Mouse (Mus musculus): ENCODE measurements around the gene Vps13a. TPM values are rescaled to one million over a fixed set of nuclear protein-coding genes. Genes with fewer than 3 reads are reported as not detected.

Vps13a gene
- total and polyA plus RNA-seq, 2 experiments from 2014 or later = 5.9 to 6.6 TPM

DNA sequence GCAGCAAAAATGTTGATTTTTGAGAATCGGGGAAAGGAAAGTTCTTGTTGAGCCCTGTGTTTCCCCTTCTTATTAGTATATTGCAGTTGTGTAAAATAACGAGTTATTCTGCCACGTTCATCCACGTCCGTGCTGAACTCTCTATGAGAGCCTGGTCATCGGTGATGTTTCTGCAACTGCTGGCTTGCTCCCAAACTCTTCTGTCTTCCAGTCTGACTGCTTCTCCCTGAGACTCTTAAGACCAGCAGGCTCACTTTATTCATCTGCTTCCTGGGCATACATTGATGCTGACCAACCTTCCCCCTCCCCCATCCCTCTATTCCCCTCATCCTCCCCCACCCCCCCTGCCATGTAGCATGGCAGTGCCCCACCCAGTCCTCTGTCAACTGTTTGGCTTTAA lies 183.5 kb downstream of the Vps13a start:
- H3K9me3 ChIP-seq (replicated peaks; ENCODE audit: control insufficient read depth, low read length) = no peaks in the 10 kb centered on the region
- no peaks in the 10 kb centered on the region for H3K4me1 ChIP-seq (ENCODE audit: control insufficient read depth, insufficient read depth)
- H3K9ac ChIP-seq (replicated peaks; ENCODE audit: low read depth, low read length) = no peak overlapping the region
- no peak overlapping the region for H3K27ac ChIP-seq (ENCODE audit: low read depth)
- 81% methylated on average over 6 of the region's 6 CpGs for WGBS
- no peak overlapping the region for H3K4me2 ChIP-seq (ENCODE audit: low read depth, low read length)
- 0 out of 2 replicates have a peak, but pooled peaks cover 4% of the 10 kb centered on the region for H3K27me3 ChIP-seq (ENCODE audit: control insufficient read depth, insufficient read depth, low read length)
- no peak for TF ChIP-seq CTCF (IDR thresholded peaks at IDR 0.05; ENCODE audit: low read depth)
- no peak for TF ChIP-seq EP300 (IDR thresholded peaks at IDR 0.05; ENCODE audit: low read depth)
- DNase-seq (ENCODE audit: low spot score) (no peak), ATAC-seq (ENCODE audit: insufficient read depth, low read depth) (no peak)
- no peak overlapping the region for H3K4me3 ChIP-seq (ENCODE audit: low read depth, low read length)
- no peaks in the 10 kb centered on the region for H3K36me3 ChIP-seq (replicated peaks; ENCODE audit: control insufficient read depth, insufficient read depth, low read length)

DNA sequence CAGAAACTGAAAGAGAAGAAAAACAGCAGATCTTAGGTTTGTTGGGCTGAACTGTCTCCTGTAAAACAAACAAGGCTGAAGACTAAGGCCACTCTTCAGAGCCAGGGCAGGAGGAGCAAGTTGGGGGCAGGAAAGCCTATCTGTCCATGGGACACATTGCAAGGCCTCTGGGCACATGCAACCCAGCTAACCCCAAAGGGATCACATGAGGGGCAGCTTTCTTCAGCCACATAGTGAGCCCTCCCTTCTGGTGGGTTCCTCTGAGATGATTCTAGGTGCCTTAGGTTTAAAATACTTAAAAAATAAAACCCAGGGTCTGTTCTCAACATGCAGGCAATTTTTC lies 186.8 kb downstream of the Vps13a start:
- Histone ChIP-seq H3K4me3 (ENCODE audit: low read depth, low read length) (no peak overlapping the region), H3K36me3 (replicated peaks; ENCODE audit: control insufficient read depth, insufficient read depth, low read length) (no peaks in the 10 kb centered on the region), H3K27me3 (ENCODE audit: control insufficient read depth, insufficient read depth, low read length) (0 out of 2 replicates have a peak, but pooled peaks cover 4% of the 10 kb centered on the region), H3K4me2 (ENCODE audit: low read depth, low read length) (no peak overlapping the region), H3K9me3 (replicated peaks; ENCODE audit: control insufficient read depth, low read length) (no peaks in the 10 kb centered on the region), H3K9ac (replicated peaks; ENCODE audit: low read depth, low read length) (no peak overlapping the region), H3K4me1 (ENCODE audit: control insufficient read depth, insufficient read depth) (no peaks in the 10 kb centered on the region), H3K27ac (ENCODE audit: low read depth) (no peak overlapping the region)
- TF ChIP-seq CTCF (IDR thresholded peaks at IDR 0.05; ENCODE audit: low read depth) (no peak), EP300 (IDR thresholded peaks at IDR 0.05; ENCODE audit: low read depth) (no peak)
- ATAC-seq (ENCODE audit: insufficient read depth, low read depth) = no peak
- no peak for DNase-seq (ENCODE audit: low spot score)

DNA sequence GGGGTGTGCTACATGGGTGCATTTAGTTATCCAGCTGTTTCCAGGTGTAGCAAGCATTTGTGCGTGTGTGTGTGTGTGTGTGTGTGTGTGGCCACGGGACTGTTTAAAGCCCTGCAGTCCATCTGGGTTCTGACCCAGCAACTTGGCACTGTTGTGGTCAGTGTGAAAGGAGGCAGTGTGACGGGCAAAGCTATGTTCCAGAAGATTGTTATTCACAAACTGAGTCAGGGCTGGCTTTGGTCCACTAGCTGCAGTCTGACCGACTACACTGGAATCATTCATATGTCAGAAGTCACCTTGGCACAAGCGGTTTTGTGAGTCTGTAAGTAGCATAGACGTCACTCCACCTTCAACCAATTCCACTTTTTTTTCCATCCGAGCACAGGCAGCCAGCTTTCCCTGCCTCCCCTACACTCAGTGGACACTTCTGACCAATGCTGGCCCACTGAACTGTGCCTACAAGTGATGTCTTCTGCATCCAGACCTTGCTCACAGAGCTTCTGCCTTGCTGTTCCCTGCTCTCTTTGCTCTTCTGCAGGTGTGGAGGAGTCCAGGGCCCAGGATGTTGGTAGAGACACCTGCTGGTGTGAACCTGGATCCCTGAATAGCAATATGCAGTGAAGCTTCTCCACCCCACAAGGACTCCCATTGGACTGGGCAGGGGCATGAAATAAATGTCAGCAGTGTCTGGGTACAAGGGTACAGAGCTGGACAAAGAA lies 187.3 kb downstream of the Vps13a start:
- TF ChIP-seq CTCF (IDR thresholded peaks at IDR 0.05; ENCODE audit: low read depth) = no peak
- TF ChIP-seq EP300 (IDR thresholded peaks at IDR 0.05; ENCODE audit: low read depth) = no peak
- no peaks in the 10 kb centered on the region for H3K36me3 ChIP-seq (replicated peaks; ENCODE audit: control insufficient read depth, insufficient read depth, low read length)

DNA sequence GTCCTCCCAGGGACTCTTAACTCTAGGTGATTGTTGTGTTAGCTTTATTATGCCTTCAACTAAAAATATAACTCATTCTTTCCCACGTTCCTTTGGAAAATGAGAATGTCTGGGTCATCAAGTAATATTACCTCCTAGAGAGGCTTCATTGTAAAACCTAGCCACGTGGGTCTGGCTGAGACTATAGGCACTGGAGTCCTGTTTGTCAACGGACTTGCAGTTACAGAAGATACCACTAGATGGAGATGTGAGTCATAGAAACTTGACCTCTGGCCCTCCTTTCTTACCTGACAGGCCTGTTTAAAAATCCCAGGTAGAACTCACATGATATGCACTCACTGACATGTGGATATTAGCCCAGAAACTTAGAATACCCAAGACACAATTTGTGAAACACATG lies 195.4 kb downstream of the Vps13a start:
- ATAC-seq (ENCODE audit: insufficient read depth, low read depth) = no peak
- no peaks in the 10 kb centered on the region for H3K27me3 ChIP-seq (ENCODE audit: control insufficient read depth, insufficient read depth, low read length)
- WGBS = 12% methylated on average over 3 of the region's 3 CpGs

More for the DNA sequence above, 187.3 kb downstream of the Vps13a start:
- H3K9ac ChIP-seq (replicated peaks; ENCODE audit: low read depth, low read length) = no peak overlapping the region
- H3K9me3 ChIP-seq (replicated peaks; ENCODE audit: control insufficient read depth, low read length) = no peaks in the 10 kb centered on the region
- no peak overlapping the region for H3K27ac ChIP-seq (ENCODE audit: low read depth)
- no peak for DNase-seq (ENCODE audit: low spot score)
- WGBS = 75% methylated on average over 7 of the region's 7 CpGs
- H3K4me3 ChIP-seq (ENCODE audit: low read depth, low read length) = no peak overlapping the region
- H3K4me1 ChIP-seq (ENCODE audit: control insufficient read depth, insufficient read depth) = no peaks in the 10 kb centered on the region
- ATAC-seq (ENCODE audit: insufficient read depth, low read depth) = no peak
- 0 out of 2 replicates have a peak, but pooled peaks cover under 1% of the 10 kb centered on the region for H3K27me3 ChIP-seq (ENCODE audit: control insufficient read depth, insufficient read depth, low read length)
- H3K4me2 ChIP-seq (ENCODE audit: low read depth, low read length) = no peak overlapping the region

DNA sequence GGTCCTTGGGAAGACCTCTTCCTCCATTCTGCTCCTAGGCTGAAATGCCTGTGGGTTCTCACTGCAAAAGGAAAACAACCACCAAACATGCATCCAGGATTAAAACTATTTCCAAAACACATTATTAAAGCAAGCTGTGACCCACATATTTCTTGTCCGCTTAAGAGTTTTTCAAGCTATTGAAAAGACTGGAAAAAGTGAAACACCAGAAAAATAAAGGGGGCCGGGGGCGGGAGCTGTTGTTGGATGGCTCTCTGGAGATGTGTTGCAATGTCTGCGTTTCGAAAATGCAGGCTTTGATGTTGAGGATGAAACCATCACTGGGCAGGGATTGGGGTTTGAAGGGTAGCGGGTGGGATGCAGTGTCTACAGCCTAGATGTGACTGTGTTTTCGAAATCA lies 196.2 kb downstream of the Vps13a start:
- ATAC-seq (ENCODE audit: insufficient read depth, low read depth) (no peak), DNase-seq (ENCODE audit: low spot score) (no peak)
- Histone ChIP-seq H3K4me3 (ENCODE audit: low read depth, low read length) (no peak overlapping the region), H3K27ac (ENCODE audit: low read depth) (no peak overlapping the region), H3K36me3 (replicated peaks; ENCODE audit: control insufficient read depth, insufficient read depth, low read length) (no peaks in the 10 kb centered on the region), H3K4me1 (ENCODE audit: control insufficient read depth, insufficient read depth) (no peaks in the 10 kb centered on the region), H3K9me3 (replicated peaks; ENCODE audit: control insufficient read depth, low read length) (0 out of 2 replicates have a peak, but pooled peaks cover 6% of the 10 kb centered on the region), H3K4me2 (ENCODE audit: low read depth, low read length) (no peak overlapping the region), H3K9ac (replicated peaks; ENCODE audit: low read depth, low read length) (no peak overlapping the region), H3K27me3 (ENCODE audit: control insufficient read depth, insufficient read depth, low read length) (no peaks in the 10 kb centered on the region)
- 83% methylated on average over 7 of the region's 7 CpGs for WGBS
- no peak for TF ChIP-seq CTCF (IDR thresholded peaks at IDR 0.05; ENCODE audit: low read depth)
- TF ChIP-seq EP300 (IDR thresholded peaks at IDR 0.05; ENCODE audit: low read depth) = no peak

More for the DNA sequence above, 195.4 kb downstream of the Vps13a start:
- 0 out of 2 replicates have a peak, but pooled peaks cover 6% of the 10 kb centered on the region for H3K9me3 ChIP-seq (replicated peaks; ENCODE audit: control insufficient read depth, low read length)
- H3K4me1 ChIP-seq (ENCODE audit: control insufficient read depth, insufficient read depth) = no peaks in the 10 kb centered on the region
- DNase-seq (ENCODE audit: low spot score) = peak; percentile 25
- H3K27ac ChIP-seq (ENCODE audit: low read depth) = no peak overlapping the region
- no peak overlapping the region for H3K9ac ChIP-seq (replicated peaks; ENCODE audit: low read depth, low read length)
- no peaks in the 10 kb centered on the region for H3K36me3 ChIP-seq (replicated peaks; ENCODE audit: control insufficient read depth, insufficient read depth, low read length)
- TF ChIP-seq EP300 (IDR thresholded peaks at IDR 0.05; ENCODE audit: low read depth) (no peak), CTCF (IDR thresholded peaks at IDR 0.05; ENCODE audit: low read depth) (peak; percentile 54)
- no peak overlapping the region for H3K4me3 ChIP-seq (ENCODE audit: low read depth, low read length)
- no peak overlapping the region for H3K4me2 ChIP-seq (ENCODE audit: low read depth, low read length)

DNA sequence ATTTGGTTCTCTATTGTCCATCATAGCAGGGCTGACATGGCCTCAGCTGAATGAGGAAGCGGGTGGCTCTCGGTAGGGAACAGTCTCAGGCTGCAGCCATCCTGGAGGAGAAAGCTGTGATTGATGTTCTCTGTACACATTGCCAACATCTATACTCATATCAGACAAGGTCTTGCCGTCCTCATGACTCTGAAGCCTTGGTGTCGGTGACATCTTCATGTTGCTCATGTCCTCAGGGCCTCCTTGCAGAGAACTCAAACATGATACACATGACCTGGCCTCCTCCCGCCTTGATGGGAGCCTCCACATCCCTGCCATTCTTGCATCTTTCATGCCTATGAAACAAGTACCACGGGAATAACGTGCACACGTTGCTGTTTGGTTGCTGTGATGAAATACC lies 200.2 kb downstream of the Vps13a start:
- ATAC-seq (ENCODE audit: insufficient read depth, low read depth) (no peak), DNase-seq (ENCODE audit: low spot score) (no peak)
- 83% methylated on average over 8 of the region's 8 CpGs for WGBS
- Histone ChIP-seq H3K9me3 (replicated peaks; ENCODE audit: control insufficient read depth, low read length) (0 out of 2 replicates have a peak, but pooled peaks cover 6% of the 10 kb centered on the region), H3K9ac (replicated peaks; ENCODE audit: low read depth, low read length) (no peak overlapping the region), H3K27ac (ENCODE audit: low read depth) (no peak overlapping the region), H3K4me3 (ENCODE audit: low read depth, low read length) (no peak overlapping the region), H3K4me1 (ENCODE audit: control insufficient read depth, insufficient read depth) (no peaks in the 10 kb centered on the region), H3K27me3 (ENCODE audit: control insufficient read depth, insufficient read depth, low read length) (no peaks in the 10 kb centered on the region), H3K36me3 (replicated peaks; ENCODE audit: control insufficient read depth, insufficient read depth, low read length) (no peaks in the 10 kb centered on the region), H3K4me2 (ENCODE audit: low read depth, low read length) (no peak overlapping the region)
- no peak for TF ChIP-seq CTCF (IDR thresholded peaks at IDR 0.05; ENCODE audit: low read depth)
- no peak for TF ChIP-seq EP300 (IDR thresholded peaks at IDR 0.05; ENCODE audit: low read depth)

Data from heart, postnatal 0 days (tissue).